Mouse (Mus musculus) neural tube, embryonic 15.5 days (tissue): Measurements from ENCODE around the gene Nop2. TPM values are rescaled to one million over a fixed set of nuclear protein-coding genes. Genes with fewer than 3 reads are reported as not detected.
"Not testable (repeated sequence)": the region's sequence is repeated elsewhere in the genome, so short reads cannot be mapped to it uniquely, and the experiment has no call there.

Experiments used
- ATAC-seq: fragments of 200-750 bp; cut with Nextera tagmentation; 2 replicates; pipeline ENCODE4 v1.8.0; 2017; ENCODE audit warnings: mild to moderate bottlenecking, moderate TSS enrichment, moderate library complexity; ENCODE audit not compliant: low FRiP score
- H3K27ac ChIP-seq: fragments of 300-500 bp; sonication (generic); replicated peaks from 2 replicates; pipeline ENCODE4 v1.5.1; 2015; ENCODE audit warnings: mild to moderate bottlenecking, inconsistent platforms
- H3K27me3 ChIP-seq: fragments of 300-500 bp; sonication (generic); replicated peaks from 2 replicates; pipeline ENCODE4 v1.6.1; 2015; ENCODE audit warnings: inconsistent platforms
- H3K36me3 ChIP-seq: fragments of 300-500 bp; sonication (generic); 2 replicates; pipeline ENCODE4 v1.6.1; 2015; ENCODE audit warnings: inconsistent platforms
- H3K4me1 ChIP-seq: fragments of 300-500 bp; sonication (generic); 2 replicates; pipeline ENCODE4 v1.6.1; 2015; ENCODE audit warnings: inconsistent platforms
- H3K4me2 ChIP-seq: fragments of 300-500 bp; sonication (generic); 2 replicates; pipeline ENCODE4 v1.6.1; 2015; ENCODE audit warnings: inconsistent platforms, mild to moderate bottlenecking, moderate library complexity
- H3K4me3 ChIP-seq: fragments of 300-500 bp; sonication (generic); replicated peaks from 2 replicates; pipeline ENCODE4 v1.5.1; 2015; ENCODE audit warnings: mild to moderate bottlenecking, inconsistent platforms
- H3K9ac ChIP-seq: fragments of 300-500 bp; sonication (generic); replicated peaks from 2 replicates; pipeline ENCODE4 v1.6.1; 2015; ENCODE audit warnings: mild to moderate bottlenecking, inconsistent platforms
- H3K9me3 ChIP-seq: fragments of 300-500 bp; sonication (generic); replicated peaks from 2 replicates; pipeline ENCODE4 v1.6.1; 2016; ENCODE audit warnings: inconsistent platforms
- WGBS: fragments of 180-500 bp; shearing (Covaris S2); methylation state at CpG from one replicate; pipeline ENCODE4 v1.1.7; 2015; ENCODE audit warnings: mixed read lengths; 5-methylcytosine and 5-hydroxymethylcytosine counted together
- polyA plus RNA-seq: library from polyadenylated mRNA; unstranded; fragments of >200 nt; fragmentation: Nextera tagmentation; extraction: Ambion mirVana; gene quantifications from 2 replicates; pipeline ENCODE4 v1.2.1, GENCODE M21; 2015

The Nop2 gene
- polyA plus RNA-seq, 1 experiment from 2014 or later = 47.8 TPM

DNA sequence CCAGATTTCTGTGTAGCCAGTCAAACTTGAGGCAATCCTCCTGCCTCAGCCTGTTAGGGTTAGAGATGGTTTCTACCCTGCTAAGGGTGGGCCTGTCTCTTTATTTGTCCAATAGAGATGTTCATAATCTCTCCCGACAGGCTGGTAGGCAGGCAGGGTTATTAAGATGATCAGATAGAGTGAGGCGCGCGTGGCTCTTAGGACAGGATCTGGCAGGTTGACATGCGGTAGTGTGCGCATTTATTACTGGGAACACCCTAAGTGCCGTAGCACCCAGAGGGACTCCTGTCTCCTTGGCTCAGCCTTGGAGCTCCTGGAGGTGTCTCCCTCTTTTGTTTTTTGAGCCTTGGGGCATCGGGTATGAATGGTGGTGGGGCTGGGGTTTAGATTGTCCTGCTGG is 23.6 kb downstream of the Nop2 start:
- H3K27ac ChIP-seq = no peak overlapping the region
- H3K36me3 ChIP-seq = peaks cover 64% of the 10 kb centered on the region

DNA sequence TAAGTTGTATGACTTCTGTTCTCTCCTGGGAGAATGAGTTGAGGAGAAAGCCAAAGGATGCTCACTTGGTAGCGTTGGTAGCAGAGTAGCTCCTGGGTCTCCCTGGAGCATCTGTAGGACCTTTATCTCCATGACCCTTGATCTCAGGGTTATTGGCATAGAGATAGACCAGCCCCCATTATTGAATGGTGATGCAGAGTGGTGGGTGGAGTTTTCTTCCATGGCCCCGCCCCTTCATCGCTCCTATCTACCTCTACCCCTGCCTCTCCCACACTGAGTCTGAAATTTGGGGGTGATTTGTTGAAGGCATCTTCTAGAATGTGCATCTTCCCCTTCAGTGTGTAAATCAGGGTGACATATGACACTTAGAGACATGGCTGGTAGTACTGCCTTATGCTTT is 24.8 kb downstream of the Nop2 start:
- Histone ChIP-seq H3K36me3 (peaks cover 70% of the 10 kb centered on the region), H3K27me3 (no peaks in the 10 kb centered on the region), H3K9ac (no peak overlapping the region), H3K4me3 (no peak overlapping the region), H3K27ac (no peak overlapping the region), H3K4me2 (no peak overlapping the region), H3K4me1 (peaks cover 12% of the 10 kb centered on the region), H3K9me3 (no peaks in the 10 kb centered on the region)
- WGBS = 86% methylated on average over 3 of the region's 3 CpGs
- no peak for ATAC-seq

More for the DNA sequence above, 23.6 kb downstream of the Nop2 start:
- 91% methylated on average over 8 of the region's 8 CpGs for WGBS
- Histone ChIP-seq H3K9me3 (no peaks in the 10 kb centered on the region), H3K4me1 (0 out of 2 replicates have a peak, but pooled peaks cover 3% of the 10 kb centered on the region), H3K4me2 (no peak overlapping the region), H3K27me3 (no peaks in the 10 kb centered on the region), H3K9ac (no peak overlapping the region), H3K4me3 (no peak overlapping the region)
- ATAC-seq = no peak

- Histone ChIP-seq H3K9ac (no peak overlapping the region), H3K4me3 (no peak overlapping the region), H3K27ac (no peak overlapping the region), H3K4me2 (no peak overlapping the region), H3K9me3 (no peaks in the 10 kb centered on the region), H3K36me3 (peaks cover 68% of the 10 kb centered on the region), H3K4me1 (peaks cover 13% of the 10 kb centered on the region), H3K27me3 (no peaks in the 10 kb centered on the region)
- no peak for ATAC-seq
- 14% methylated on average over 7 of the region's 7 CpGs for WGBS
Measured at GRCm38 (mm10) chr6:125156903-125157614, 25.4 kb downstream of the Nop2 start.

DNA sequence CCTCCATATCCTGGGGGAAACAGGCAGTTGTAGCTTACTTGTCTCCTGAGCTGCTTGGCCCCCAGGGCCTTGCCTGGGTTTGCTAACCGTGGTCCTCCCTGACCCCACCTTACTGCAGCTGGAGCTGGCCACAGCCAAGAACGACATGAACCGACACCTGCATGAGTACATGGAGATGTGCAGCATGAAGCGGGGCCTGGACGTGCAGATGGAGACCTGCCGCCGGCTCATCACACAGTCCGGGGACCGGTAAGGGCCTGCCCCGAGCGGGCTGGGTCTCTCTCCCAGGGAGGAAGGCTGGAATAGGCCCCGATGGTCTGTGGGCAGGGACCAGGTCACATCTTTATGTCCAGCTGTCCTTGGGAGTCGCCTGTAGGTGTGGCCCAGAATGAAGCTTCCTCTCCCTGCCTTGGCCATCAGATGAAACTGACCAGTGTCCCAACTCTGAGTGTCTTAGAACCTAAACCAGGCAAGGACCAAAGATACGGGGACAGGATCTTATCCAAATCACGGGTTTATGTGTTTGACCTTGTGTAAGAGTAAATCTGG is 27.3 kb downstream of the Nop2 start:
- 87% methylated on average over 15 of the region's 15 CpGs for WGBS
- peaks cover 61% of the 10 kb centered on the region for H3K36me3 ChIP-seq
- ATAC-seq = no peak
- no peak overlapping the region for H3K9ac ChIP-seq
- H3K4me1 ChIP-seq = peaks cover 28% of the 10 kb centered on the region
- no peak overlapping the region for H3K27ac ChIP-seq
- H3K27me3 ChIP-seq = no peaks in the 10 kb centered on the region
- no peak overlapping the region for H3K4me2 ChIP-seq
- no peak overlapping the region for H3K4me3 ChIP-seq
- H3K9me3 ChIP-seq = no peaks in the 10 kb centered on the region

GRCm38 (mm10) chr6:125159773-125160557 is 28.3 kb downstream of the Nop2 start:
- Histone ChIP-seq H3K9ac (no peak overlapping the region), H3K4me3 (no peak overlapping the region), H3K27ac (no peak overlapping the region), H3K4me2 (no peak overlapping the region), H3K4me1 (peaks cover 35% of the 10 kb centered on the region), H3K27me3 (no peaks in the 10 kb centered on the region), H3K9me3 (no peaks in the 10 kb centered on the region), H3K36me3 (peaks cover 61% of the 10 kb centered on the region)
- ATAC-seq = no peak
- 95% methylated on average over 7 of the region's 7 CpGs for WGBS

- Histone ChIP-seq H3K9ac (no peak overlapping the region), H3K4me1 (peaks cover 35% of the 10 kb centered on the region), H3K4me3 (no peak overlapping the region), H3K9me3 (no peaks in the 10 kb centered on the region), H3K27ac (no peak overlapping the region), H3K27me3 (no peaks in the 10 kb centered on the region), H3K36me3 (peaks cover 57% of the 10 kb centered on the region), H3K4me2 (no peak overlapping the region)
- ATAC-seq = no peak
- 58% methylated on average over 10 of the region's 10 CpGs for WGBS
Measured at GRCm38 (mm10) chr6:125160558-125160853, 28.8 kb downstream of the Nop2 start.

DNA sequence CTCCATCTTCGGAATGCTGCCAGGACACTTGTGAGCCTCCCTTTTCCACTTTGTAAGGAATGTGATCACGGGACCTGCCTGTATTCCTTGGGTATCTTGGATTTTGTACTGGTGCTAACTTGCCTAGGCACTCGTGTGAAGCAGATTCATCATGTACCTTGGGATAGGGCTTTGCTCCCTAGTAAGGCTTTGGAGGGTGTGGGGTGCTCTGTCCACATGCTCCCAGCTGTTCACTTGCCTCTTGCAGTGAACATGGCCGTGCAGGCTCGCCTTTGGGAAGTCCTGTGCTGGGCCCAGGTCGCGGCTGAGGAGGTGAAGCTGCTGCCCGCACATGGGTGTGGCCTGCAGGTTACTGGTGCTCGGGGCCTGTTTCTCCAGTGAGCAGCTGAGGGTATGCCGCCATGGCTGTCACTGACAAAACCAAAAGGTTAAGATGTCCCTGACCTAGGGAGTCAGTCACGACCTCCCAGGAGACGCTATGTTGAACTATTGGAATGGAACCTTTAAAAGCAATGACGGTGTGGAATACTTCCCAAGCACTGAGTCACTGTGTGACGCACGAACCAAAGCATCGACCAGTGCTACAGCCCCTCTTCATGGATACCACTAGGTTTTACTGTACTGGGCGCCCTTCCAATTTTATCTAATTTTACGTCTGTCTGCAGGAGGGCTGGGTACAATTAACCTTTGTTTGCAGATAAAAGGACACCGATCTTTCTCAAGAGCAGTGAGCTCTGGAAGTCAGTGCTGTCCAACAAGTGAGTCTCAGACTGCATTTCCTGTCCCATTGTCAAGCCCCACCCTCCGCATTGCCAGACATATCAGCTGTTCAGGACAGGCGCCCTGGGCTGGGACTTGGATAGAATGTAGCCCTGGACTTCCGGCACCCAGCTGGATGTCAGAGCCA is 29.4 kb downstream of the Nop2 start:
- H3K4me1 ChIP-seq = peaks cover 39% of the 10 kb centered on the region
- H3K4me3 ChIP-seq = no peak overlapping the region
- no peaks in the 10 kb centered on the region for H3K9me3 ChIP-seq
- no peaks in the 10 kb centered on the region for H3K27me3 ChIP-seq
- H3K36me3 ChIP-seq = peaks cover 51% of the 10 kb centered on the region
- H3K27ac ChIP-seq = peak overlapping the region; percentile 37; the same call in 1 of the 2 replicates
- H3K4me2 ChIP-seq = 0 out of 2 replicates have a peak overlapping the region, but pooled peaks have one; percentile 9
- 14% methylated on average over 22 of the region's 22 CpGs for WGBS
- no peak for ATAC-seq
- 0 out of 2 replicates have a peak overlapping the region, but pooled peaks have one; percentile 10 for H3K9ac ChIP-seq

GRCm38 (mm10) chr6:125161971-125162370 is 30.3 kb downstream of the Nop2 start:
- H3K27ac ChIP-seq, H3K9me3 ChIP-seq, ATAC-seq, H3K4me2 ChIP-seq, H3K4me3 ChIP-seq, H3K9ac ChIP-seq, H3K27me3 ChIP-seq: not testable (repeated sequence)
- Histone ChIP-seq H3K36me3 (peaks cover 51% of the 10 kb centered on the region), H3K4me1 (peaks cover 48% of the 10 kb centered on the region)
- 1% methylated on average over 4 of the region's 5 CpGs for WGBS

DNA sequence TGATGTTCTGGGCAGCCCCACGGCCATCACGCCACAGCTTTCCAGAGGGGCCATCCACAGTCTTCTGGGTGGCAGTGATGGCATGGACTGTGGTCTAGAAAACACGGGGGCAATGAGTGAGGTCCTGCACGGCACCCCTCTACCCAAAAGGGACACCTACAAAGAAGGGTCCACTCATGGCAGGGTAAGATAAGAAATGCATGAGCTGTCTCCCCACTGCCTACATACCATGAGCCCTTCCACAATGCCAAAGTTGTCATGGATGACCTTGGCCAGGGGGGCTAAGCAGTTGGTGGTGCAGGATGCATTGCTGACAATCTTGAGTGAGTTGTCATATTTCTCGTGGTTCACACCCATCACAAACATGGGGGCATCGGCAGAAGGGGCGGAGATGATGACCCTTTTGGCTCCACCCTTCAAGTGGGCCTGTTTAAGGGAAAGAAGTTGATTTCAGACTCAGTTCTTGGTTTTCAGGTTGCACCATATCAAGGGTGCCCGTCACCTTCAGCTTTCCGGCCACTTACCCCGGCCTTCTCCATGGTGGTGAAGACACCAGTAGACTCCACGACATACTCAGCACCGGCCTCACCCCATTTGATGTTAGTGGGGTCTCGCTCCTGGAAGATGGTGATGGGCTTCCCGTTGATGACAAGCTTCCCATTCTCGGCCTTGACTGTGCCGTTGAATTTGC is 31.1 kb downstream of the Nop2 start:
- Histone ChIP-seq H3K4me1 (peaks cover 50% of the 10 kb centered on the region), H3K36me3 (peaks cover 46% of the 10 kb centered on the region), H3K4me2 (peak overlapping the region; percentile 5; the same call in 1 of the 2 replicates)
- WGBS = 76% methylated on average over 12 of the region's 16 CpGs
- not testable (repeated sequence) for H3K9me3 ChIP-seq, H3K27ac ChIP-seq, ATAC-seq, H3K27me3 ChIP-seq, H3K4me3 ChIP-seq, H3K9ac ChIP-seq

DNA sequence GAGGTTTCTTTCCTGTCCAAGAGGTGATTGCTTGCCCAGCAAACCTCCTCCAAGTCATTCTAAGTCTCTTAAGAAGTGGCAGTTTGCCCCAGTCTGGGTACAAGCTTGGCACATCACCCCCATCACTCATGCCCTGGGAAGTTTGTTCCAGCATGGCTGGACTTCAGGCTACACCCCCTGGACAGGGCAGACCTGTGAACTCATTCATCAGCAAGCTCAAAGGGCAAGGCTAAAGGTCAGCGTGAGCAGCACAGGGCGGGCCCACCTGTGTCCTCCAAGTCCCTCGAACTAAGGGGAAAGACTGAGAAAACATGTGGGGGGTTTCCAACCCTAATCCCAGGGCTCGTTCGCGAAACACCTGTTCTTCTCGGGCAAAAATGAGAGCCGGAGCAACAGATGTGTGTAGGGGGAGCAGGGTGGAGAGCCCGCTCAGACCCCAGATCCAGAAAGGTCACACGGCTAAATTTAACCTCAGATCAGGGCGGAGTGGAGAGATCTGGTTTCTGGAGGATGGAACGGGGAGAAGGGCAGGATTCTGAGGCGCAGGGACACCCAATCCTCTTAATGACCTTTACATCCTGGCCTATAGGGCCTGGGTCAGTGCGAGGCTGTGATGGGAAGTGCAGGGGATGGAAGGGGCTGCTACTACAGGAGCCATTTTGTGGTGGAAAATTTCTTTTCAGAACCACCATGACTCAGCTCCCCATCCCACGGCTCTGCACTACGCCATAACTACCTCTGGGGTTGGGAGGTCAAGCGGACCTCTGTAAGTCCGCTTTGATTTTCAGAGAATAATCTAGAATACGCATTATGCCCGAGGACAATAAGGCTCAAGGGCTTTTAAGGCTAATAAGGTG is 32.3 kb downstream of the Nop2 start:
- Histone ChIP-seq H3K27ac (peak overlapping the region; percentile 95), H3K36me3 (peaks cover 50% of the 10 kb centered on the region), H3K4me2 (peak overlapping the region; percentile 91), H3K9ac (peak overlapping the region; percentile 96), H3K4me1 (peaks cover 50% of the 10 kb centered on the region), H3K9me3 (no peaks in the 10 kb centered on the region), H3K4me3 (peak overlapping the region; percentile 80), H3K27me3 (no peaks in the 10 kb centered on the region)
- WGBS = 6% methylated on average over 20 of the region's 20 CpGs
- ATAC-seq = no peak
